Mouse (Mus musculus) erythroblast, embryonic 14.5 days (primary cell): ENCODE measurements around the gene Hlx. TPM values are rescaled to one million over a fixed set of nuclear protein-coding genes. Genes with fewer than 3 reads are reported as not detected.

ENCODE experiments used
- H3K27me3 ChIP-seq: 2 replicates; pipeline ENCODE4 v1.6.1; 2012; ENCODE audit warnings: inconsistent platforms; ENCODE audit not compliant: control insufficient read depth
- H3K36me3 ChIP-seq: 2 replicates; pipeline ENCODE4 v1.6.1; 2012; ENCODE audit warnings: mild to moderate bottlenecking, inconsistent platforms; ENCODE audit not compliant: control insufficient read depth
- H3K4me1 ChIP-seq: 2 replicates; pipeline ENCODE4 v1.6.1; 2012; ENCODE audit warnings: inconsistent platforms; ENCODE audit not compliant: control insufficient read depth
- H3K4me3 ChIP-seq: replicated peaks from 2 replicates; pipeline ENCODE3; 2012; ENCODE audit warnings: moderate library complexity, mild to moderate bottlenecking, inconsistent platforms
- H3K9me3 ChIP-seq: 2 replicates; pipeline ENCODE4 v1.6.1; 2012; ENCODE audit warnings: low read length, inconsistent platforms, mixed read lengths; ENCODE audit not compliant: control insufficient read depth
- GATA1 ChIP-seq: IDR thresholded peaks from 2 replicates; pipeline ENCODE4 v1.6.1; 2012; ENCODE audit warnings: low read length, inconsistent platforms, mixed read lengths
- TAL1 ChIP-seq: IDR thresholded peaks from 3 replicates; pipeline ENCODE4 v1.6.1; 2012; ENCODE audit warnings: low read length, inconsistent platforms, mixed read lengths
- polyA plus RNA-seq: library from polyadenylated mRNA; stranded (reverse); fragments of >175 nt; gene quantifications from 2 replicates; pipeline ENCODE4 v1.2.3, GENCODE M21; 2012

The Hlx gene
- polyA plus RNA-seq, 1 experiment: 0.64 TPM

- TF ChIP-seq GATA1 (no peak), TAL1 (no peak)
- no peaks in the 10 kb centered on the region; the same call in 1 of the 2 replicates for H3K36me3 ChIP-seq
- no peak overlapping the region for H3K4me3 ChIP-seq
- H3K9me3 ChIP-seq: peaks cover 19% of the 10 kb centered on the region; the same call in 1 of the 2 replicates
- H3K27me3 ChIP-seq: peaks cover 100% of the 10 kb centered on the region
- H3K4me1 ChIP-seq: peaks cover 20% of the 10 kb centered on the region
Observed at GRCm38 (mm10) chr1:184728561-184729115, 3.8 kb downstream of the Hlx start.

GRCm38 (mm10) chr1:184727401-184728265 lies 4.8 kb downstream of the Hlx start:
- Histone ChIP-seq H3K4me3 (no peak overlapping the region), H3K4me1 (peaks cover 12% of the 10 kb centered on the region), H3K36me3 (no peaks in the 10 kb centered on the region; the same call in 1 of the 2 replicates), H3K27me3 (peaks cover 100% of the 10 kb centered on the region), H3K9me3 (peaks cover 12% of the 10 kb centered on the region; the same call in 1 of the 2 replicates)
- TF ChIP-seq TAL1 (no peak), GATA1 (no peak)

- Histone ChIP-seq H3K4me1 (peaks cover 5% of the 10 kb centered on the region), H3K27me3 (peaks cover 100% of the 10 kb centered on the region), H3K4me3 (no peak overlapping the region), H3K9me3 (peaks cover 10% of the 10 kb centered on the region; the same call in 1 of the 2 replicates), H3K36me3 (no peaks in the 10 kb centered on the region; the same call in 1 of the 2 replicates)
- TF ChIP-seq TAL1 (no peak), GATA1 (no peak)
Observed at GRCm38 (mm10) chr1:184726576-184727300, 5.7 kb downstream of the Hlx start.

- H3K27me3 ChIP-seq: peaks cover 100% of the 10 kb centered on the region
- H3K36me3 ChIP-seq: no peaks in the 10 kb centered on the region; the same call in 1 of the 2 replicates
- no peak overlapping the region for H3K4me3 ChIP-seq
- no peak for TF ChIP-seq GATA1
- TF ChIP-seq TAL1: no peak
- H3K9me3 ChIP-seq: peaks cover 2% of the 10 kb centered on the region; the same call in 1 of the 2 replicates
- H3K4me1 ChIP-seq: no peaks in the 10 kb centered on the region
Observed at GRCm38 (mm10) chr1:184725318-184725790, 7.1 kb downstream of the Hlx start.

GRCm38 (mm10) chr1:184724551-184725317 lies 7.7 kb downstream of the Hlx start:
- Histone ChIP-seq H3K9me3 (peaks cover 2% of the 10 kb centered on the region; the same call in 1 of the 2 replicates), H3K36me3 (no peaks in the 10 kb centered on the region; the same call in 1 of the 2 replicates), H3K4me3 (no peak overlapping the region), H3K4me1 (no peaks in the 10 kb centered on the region), H3K27me3 (peaks cover 100% of the 10 kb centered on the region)
- TF ChIP-seq GATA1 (no peak), TAL1 (no peak)

GRCm38 (mm10) chr1:184723899-184724298 lies 8.5 kb downstream of the Hlx start:
- Histone ChIP-seq H3K36me3 (no peaks in the 10 kb centered on the region; the same call in 1 of the 2 replicates), H3K27me3 (peaks cover 100% of the 10 kb centered on the region), H3K4me3 (no peak overlapping the region), H3K9me3 (no peaks in the 10 kb centered on the region; the same call in 1 of the 2 replicates), H3K4me1 (no peaks in the 10 kb centered on the region)
- TF ChIP-seq TAL1: no peak
- no peak for TF ChIP-seq GATA1

GRCm38 (mm10) chr1:184721121-184721520 lies 11.3 kb downstream of the Hlx start:
- Histone ChIP-seq H3K27me3 (peaks cover 100% of the 10 kb centered on the region), H3K36me3 (no peaks in the 10 kb centered on the region), H3K9me3 (peaks cover 4% of the 10 kb centered on the region; the same call in 1 of the 2 replicates), H3K4me3 (no peak overlapping the region), H3K4me1 (no peaks in the 10 kb centered on the region)
- no peak for TF ChIP-seq TAL1
- no peak for TF ChIP-seq GATA1

- H3K4me1 ChIP-seq: no peaks in the 10 kb centered on the region
- H3K4me3 ChIP-seq: no peak overlapping the region
- peaks cover 4% of the 10 kb centered on the region; the same call in 1 of the 2 replicates for H3K9me3 ChIP-seq
- H3K27me3 ChIP-seq: peaks cover 100% of the 10 kb centered on the region
- no peaks in the 10 kb centered on the region for H3K36me3 ChIP-seq
- TF ChIP-seq GATA1 (no peak), TAL1 (no peak)
Observed at GRCm38 (mm10) chr1:184720162-184721025, 12.0 kb downstream of the Hlx start.
